Mouse (Mus musculus) neutrophil, adult 5-6 weeks (primary cell): ENCODE measurements around the gene 4930404H24Rik. TPM values are rescaled to one million over a fixed set of nuclear protein-coding genes. Genes with fewer than 3 reads are reported as not detected.

Source experiments
- ATAC-seq: fragments of 151-379, 151-347 bp; 2 replicates; pipeline ENCODE4 v1.8.0; 2017; ENCODE audit warnings: mild to moderate bottlenecking, moderate TSS enrichment; ENCODE audit not compliant: insufficient number of reproducible peaks, poor library complexity, low FRiP score, severe bottlenecking; ENCODE audit errors: extremely low read depth
- total RNA-seq: library from RNA; stranded (forward); fragments of 200-1000 nt; gene quantifications from 2 replicates; pipeline ENCODE4 v1.2.3, GENCODE M21; 2017

Gene 4930404H24Rik
- not detected in 2 replicates for total RNA-seq

DNA sequence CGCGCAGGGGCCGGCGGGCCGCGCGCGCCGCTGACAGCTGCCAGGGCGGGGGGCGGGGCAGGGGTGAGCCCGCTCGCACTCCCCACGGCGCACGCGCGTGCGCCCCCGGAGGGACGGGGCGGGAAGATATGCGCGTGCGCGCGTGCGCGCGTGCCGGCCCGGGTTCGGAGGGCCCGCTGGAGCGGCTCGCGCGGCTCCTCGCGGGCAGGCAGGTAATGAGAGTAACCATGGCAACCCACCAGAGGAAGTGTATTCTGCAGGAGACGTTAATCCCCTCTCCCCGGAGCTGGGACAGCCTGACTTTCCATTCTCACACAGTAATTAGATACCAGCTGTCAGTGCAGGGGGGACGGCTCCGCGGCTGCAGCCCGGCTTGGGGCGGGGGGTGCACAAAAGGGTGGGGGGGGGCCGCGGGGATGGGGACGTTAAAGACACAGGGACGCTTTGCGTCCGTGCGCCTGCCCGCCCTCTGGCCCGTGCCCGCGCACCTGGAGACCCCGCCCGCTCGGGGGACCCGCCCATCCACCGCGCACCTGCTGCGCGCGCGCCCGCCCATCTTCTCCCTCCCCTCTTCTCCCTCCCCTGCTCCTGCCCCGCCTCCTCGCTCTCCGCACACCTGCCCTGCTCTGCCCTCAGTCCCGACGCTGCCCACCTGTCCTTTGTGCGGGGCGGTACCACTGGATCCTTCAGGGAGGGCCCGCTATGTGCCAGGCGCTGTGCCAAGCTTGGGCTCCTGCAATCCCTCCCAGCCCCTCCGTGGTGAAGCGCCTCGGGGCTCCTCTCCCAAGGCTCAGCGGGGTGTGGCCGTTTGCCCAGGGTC lies at the start of gene 4930404H24Rik:
Gene 4930404H24Rik, plus strand, starts transcription at position 218 of the 820 bp plus-strand sequence.
- ATAC-seq, result no peak

DNA sequence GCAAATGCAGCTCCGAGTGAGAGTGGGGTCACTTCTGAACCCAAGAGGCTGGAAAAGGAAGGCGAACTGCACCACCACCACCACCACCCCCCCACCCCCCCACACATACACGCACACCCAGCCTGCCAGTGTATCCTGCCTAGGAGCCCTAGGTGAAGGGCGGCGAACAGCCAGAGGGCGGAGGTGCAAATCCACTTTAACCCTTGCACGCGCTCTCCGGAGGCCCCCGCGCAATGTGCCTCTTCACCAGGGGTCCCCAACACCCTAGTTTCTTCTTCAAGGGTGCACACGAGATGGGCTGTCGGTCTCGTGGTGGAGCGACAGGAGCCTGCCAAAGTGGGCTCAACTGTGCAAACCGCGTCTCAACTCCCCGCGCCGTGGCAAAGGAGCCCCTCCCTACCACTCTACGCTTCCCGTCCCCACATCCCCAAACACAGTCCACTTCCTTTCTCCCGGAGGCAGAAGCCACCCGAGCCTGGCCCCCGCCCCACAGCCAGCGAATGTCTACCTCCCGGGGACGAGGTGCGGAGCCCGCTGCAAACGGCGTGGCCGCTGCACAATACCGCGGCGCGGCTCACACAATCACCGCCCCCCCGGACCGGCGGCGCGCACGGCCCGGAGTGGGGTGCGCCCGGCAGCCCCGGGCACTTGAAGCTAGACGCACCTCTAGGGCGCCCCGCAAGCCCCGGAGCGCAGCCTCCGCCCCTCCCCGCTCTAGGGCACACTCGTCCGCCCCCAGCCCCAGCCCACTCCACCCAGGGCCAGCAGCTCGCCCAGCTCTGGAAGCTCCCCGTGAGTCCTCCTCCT lies 49.0 kb upstream of the 4930404H24Rik start:
- no peak for ATAC-seq

GRCm38 (mm10) chr2:153444254-153445136 lies 48.1 kb upstream of the 4930404H24Rik start:
- ATAC-seq, result 0 out of 2 replicates have a peak, but pooled peaks have one; percentile 8

- no peak for ATAC-seq
These were observed 47.2 kb upstream of the 4930404H24Rik start for GRCm38 (mm10) chr2:153445137-153446016.

DNA sequence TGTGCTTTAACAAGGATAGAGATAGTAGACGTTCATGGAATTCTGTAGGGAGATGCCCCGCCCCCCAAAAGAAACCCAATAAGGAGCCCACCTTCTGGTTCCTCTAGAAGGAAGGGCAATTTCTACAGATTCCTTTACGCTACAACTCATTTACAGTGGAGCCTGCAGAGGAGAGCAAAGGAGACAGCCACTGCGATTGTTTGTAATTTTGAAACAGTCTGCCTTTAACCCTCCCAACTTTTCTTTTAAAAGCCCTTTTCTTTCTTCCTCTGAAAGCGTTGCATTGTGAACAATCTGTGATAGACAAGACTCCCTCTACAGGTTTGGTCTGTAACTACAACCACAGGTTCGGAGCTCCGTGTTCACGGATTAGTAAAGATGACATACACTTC lies 46.6 kb upstream of the 4930404H24Rik start:
- peak; percentile 50; the same call in 1 of the 2 replicates for ATAC-seq

DNA sequence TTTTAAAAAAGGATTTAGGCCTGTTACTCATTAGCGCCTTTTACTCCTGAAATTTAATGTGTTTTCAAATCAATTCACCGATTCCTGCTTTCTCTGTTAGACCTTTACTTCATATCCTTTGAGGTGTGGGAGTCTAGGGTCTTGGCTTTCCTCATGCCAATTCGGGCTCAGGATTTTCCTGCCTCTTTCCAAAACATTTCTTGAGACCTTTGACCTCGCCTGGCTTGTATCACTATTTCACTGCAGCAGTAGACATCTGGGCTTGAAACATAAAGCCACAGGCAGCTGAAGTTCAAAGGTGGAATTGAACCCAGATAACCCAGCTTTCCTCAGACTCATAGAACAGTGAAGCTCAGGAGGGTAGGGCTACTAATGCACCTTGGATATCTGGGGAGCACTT lies 46.1 kb upstream of the 4930404H24Rik start:
- no peak for ATAC-seq

DNA sequence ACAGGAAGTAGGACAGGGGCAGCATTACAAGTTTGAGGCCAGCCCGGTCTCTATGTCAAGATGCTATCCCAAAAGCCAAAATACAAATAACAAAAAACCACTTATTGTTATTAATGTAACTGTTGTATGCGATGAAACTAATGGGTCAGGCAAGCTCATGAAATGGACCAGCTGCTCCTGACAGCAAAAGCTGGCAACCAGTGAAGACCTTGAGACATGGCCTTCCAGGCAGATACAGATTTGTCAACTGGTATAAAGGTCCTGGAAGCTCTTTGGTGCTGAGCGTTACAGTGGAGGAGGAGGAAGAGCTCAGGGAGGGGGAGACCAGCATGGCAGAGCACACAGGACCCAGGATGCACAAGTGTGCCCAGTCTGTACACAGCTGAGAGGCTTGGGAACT lies 44.9 kb upstream of the 4930404H24Rik start:
- no peak for ATAC-seq

DNA sequence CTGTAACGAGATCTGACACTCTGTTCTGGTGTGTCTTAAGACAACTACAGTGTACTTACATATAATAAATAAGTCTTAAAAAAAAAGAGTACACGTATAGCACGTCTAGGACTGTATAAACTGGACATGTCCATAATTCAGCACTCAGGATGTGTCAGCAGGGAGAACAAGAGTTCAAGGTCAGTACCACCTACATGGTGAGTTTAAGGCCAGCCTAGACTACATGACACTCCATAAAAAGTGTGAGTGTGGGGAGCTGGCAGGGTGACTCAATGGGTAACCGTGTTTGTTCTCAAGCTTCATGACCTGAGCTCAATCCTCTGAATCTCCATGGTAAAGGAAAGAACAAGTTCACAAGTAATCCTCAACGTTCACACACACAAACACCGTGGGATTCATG lies 44.1 kb upstream of the 4930404H24Rik start:
- no peak for ATAC-seq

DNA sequence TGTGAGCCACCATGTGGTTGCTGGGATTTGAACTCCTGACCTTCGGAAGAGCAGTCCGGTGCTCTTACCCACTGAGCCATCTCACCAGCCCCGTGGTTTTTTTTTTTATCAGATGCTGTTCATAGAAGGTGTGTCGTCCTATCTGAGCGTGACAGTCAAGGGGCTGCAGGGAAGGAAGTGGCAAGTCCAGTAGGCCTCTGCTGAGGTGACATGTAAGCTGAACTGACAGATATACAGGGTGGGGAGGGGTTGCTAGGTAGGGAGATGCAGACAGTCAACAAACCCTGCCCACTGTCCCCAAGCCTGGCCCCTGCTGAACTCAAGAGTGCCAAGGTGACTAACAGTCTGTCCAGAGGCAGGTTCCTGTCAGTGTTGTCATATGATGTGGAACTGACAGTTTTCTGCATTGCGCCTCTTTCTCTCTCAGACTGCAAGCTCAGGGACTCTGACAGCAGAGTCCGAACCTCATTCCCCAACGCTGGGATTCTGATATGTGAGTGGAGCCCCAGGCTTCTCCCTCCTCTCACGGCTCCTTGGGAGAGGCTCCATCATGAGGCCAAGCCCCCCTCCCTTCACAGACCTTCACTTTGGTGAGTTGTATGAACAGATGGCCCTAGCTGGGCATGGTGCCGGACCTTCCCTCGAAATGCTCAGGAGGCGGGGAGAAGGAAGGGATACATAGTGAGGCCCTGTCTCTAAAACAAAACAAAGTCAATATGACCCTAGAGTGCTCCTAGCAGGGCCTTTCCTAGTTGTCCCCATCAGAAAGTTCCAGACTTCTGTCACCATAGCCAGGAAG lies 38.4 kb upstream of the 4930404H24Rik start:
- no peak for ATAC-seq

GRCm38 (mm10) chr2:153454841-153455506 lies 37.6 kb upstream of the 4930404H24Rik start:
- no peak for ATAC-seq

- no peak for ATAC-seq
These were observed 35.1 kb upstream of the 4930404H24Rik start for GRCm38 (mm10) chr2:153457467-153457866.

DNA sequence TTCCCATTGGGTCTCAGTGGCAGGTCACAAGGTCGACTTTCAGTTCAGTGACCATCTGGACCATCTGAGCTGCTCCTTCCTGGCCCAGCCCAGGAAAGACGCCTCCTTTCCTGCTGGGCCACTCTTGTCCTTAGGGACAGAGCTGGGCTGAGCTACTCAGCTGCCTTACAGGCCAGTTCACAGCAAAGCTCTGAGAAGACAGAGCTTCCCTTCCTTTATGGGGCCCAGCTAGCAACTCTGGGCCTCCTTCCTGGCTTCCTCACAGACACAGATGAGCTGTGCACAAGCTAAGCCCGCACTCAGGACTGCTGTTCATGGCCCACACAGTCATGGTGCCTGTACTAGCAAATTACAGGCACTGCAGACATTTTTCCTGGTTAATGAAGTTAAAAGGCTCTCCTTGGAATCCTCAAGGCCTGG lies 34.6 kb upstream of the 4930404H24Rik start:
- no peak for ATAC-seq

DNA sequence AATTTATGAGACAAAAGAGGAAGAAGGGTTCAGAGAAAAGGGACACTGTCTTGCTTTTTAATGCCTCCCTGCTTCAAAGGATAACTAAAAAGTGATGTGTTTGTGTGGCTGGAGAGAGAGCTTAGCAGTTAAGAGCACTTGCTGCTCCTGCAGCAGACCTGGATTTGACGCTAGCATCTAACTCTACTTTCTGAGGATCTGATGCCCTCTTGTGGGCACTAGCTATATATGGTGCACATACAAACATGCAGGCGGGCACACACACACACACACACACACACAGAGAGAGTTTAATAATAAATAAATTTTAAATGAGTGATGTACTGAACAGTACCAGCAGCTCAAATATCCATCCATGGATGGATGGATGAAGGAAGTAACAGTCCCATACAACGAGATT lies 29.3 kb upstream of the 4930404H24Rik start:
- no peak for ATAC-seq

DNA sequence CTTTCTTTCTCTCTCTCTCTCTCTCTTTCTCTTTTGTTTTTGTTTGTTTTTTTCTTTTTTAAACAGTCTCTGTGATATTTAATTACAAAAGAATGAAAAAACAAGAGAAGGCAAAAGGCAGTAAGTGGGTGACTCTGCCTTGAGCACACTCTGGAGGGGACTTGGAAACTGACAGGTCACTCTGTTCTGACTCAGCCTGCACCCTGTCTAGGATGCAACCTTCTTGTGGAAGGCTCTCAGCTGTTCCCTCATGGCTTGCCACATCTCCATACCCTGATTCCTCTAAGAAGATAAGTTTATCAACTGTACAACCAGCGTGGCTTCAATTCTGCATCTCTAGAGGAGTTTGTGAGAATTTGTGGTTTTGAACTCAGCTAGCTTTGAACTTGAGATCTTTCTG lies 25.2 kb upstream of the 4930404H24Rik start:
- no peak for ATAC-seq

DNA sequence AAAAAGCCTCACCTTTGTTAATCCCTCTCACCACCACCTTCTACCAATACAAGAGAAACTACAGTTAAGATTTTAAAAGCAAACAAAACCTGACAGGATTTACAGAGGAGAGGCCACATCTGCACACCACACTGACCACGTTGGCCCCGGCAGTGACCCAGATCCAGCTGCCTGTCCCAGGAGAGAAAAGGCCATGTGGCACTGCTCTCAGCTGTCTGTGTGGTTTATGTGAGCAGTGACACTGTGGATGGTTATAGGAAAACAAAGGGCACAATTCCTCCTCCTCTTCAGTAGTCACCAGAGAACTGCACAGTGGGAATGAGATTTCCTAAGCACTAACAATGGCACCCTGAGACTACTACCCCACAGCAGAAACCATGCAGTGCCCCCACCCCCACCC lies 23.3 kb upstream of the 4930404H24Rik start:
- ATAC-seq, result no peak

DNA sequence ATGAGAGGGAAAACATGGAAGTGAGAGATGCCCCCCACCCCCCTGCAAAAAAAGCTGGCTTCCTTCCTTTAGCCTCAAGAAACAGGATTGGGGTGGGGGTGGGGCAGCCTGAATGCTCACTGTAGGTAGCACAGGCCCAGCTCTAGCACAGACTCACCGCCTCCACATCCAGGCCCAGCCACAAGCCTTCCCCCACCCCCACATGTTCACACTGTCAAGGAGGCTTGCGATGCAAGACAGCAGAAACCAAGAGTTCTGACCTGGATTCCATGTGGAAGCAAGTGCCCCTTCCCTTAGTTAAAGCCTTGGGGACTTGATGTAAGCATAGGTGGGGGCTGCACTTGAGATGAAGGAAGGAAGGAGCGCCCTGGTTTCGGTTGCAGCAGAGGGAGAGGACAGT lies 22.8 kb upstream of the 4930404H24Rik start:
- no peak for ATAC-seq

DNA sequence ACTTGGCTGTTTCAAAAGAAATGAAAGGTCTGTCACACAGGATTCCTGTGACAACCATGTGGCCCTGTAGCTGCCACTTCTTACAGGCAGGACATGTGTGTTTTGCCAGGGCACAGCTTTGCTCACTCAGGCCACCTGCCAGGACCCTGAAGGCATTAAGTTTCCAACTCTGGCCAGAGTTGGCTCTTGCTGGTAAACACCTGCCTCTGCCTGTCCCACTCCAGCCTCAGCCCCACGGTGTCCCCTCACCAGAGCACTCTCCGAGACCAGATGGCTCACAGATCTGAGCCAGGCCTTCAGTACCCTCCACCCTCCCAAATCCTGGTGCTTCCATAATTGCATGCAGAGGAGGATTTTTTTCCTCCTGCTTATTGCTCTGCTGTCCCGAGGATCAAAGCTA lies 21.6 kb upstream of the 4930404H24Rik start:
- no peak for ATAC-seq
